Mouse (Mus musculus) ES-Bruce4 (cell line): ENCODE data around the gene Sgsm3.

Source experiments
- CTCF ChIP-seq: IDR thresholded peaks from one replicate; pipeline ENCODE4 v1.8.1; 2011; ENCODE audit warnings: low read depth, low read length
- EP300 ChIP-seq: IDR thresholded peaks from 2 replicates; pipeline ENCODE4 v1.6.1; 2011; ENCODE audit warnings: low read depth, low read length; ENCODE audit not compliant: insufficient read depth
- POLR2A ChIP-seq: IDR thresholded peaks from one replicate; pipeline ENCODE4 v1.8.1; 2011; ENCODE audit warnings: low read length; ENCODE audit not compliant: insufficient read depth

- TF ChIP-seq EP300, result no peak
- TF ChIP-seq CTCF, result peak; percentile 34
- no peak for TF ChIP-seq POLR2A
These were observed 72.0 kb downstream of the Sgsm3 start for GRCm38 (mm10) chr15:81049401-81050053.
